Mouse (Mus musculus) lung, postnatal 4 days (tissue): Measurements from ENCODE around the gene Prkar1a.

Experiments used
- DNase-seq, 2 experiments: peaks; one replicate each; pipeline ENCODE4 v3.0.0; 2021

Gene Prkar1a

DNA sequence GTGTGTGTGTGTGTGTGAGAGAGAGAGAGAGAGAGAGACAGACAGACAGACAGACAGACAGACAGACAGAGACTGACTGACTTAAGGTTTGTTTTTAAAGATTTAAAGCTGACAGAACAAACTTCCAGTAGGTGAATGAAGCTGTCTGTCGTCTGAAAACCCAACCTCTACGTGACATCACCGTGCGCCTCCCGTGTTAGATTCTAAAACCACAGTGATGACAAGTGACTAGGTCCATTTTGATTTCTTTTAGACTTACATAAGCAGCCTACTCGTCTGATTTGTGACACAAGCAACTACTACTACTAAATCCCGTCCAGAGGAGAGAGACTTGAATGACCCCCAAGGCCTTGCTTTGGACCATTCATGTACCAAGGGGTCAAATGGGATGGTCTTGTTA, 24.5 kb downstream of the Prkar1a start:
- DNase-seq = no peak

DNA sequence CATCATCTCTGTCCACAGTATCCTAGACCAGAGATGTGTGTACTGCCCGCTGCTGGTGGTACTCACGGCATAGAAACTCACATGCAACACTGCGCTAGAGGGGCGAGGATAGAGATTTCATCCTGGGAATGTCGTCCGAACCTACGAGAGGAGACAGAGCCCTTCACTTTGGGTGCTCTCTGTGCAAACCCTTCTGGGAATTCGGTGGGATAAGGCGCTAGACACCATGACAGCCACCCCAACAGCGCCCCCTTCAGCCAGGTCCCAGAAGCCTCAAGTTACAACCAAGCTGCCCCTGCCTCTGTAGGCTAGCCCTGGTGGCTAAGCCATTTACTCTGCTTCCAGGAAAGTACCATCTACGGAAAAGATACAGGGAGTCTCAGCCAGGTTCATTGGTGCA, 25.3 kb downstream of the Prkar1a start:
- no peak for DNase-seq

DNA sequence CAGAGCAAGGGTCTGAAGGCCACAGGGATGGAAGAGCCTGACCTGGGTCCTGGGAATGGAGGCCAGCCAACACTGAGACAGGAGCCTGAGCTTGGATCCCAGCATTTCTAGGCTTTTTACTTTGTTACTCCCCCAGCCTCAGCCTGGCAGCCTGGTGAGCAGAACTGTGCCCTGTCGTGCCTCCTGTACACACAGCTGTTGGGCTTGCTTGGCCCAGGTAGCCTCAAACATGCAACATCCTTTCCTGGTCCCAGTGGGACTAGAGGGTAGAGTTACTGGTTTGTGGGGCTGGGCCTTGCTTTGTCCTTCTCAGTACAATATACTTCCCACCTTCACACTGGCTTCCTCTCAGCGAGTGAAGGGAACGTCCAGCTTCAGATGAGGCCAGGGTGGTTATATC, 26.0 kb downstream of the Prkar1a start:
- DNase-seq = no peak

DNA sequence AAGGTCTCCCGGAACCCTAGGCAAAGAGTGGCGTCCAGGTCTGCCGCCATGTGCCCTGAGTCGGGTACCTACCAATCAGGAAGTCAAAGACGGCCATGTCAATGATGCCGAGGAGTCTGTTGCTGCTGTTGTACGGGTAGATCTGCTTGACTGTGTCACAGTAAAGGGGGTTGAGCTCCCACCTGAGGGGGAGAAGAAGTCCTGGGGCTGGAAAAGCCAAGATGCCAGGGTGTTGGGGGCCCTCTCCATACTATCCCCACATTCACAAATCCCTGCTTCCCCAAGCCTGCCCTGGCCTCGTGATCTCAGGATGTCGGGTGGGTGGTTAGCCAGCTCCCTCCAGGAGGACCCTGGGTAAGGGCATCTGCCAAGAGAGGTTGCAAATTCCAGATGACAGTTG, 26.6 kb downstream of the Prkar1a start:
- no peak for DNase-seq

DNA sequence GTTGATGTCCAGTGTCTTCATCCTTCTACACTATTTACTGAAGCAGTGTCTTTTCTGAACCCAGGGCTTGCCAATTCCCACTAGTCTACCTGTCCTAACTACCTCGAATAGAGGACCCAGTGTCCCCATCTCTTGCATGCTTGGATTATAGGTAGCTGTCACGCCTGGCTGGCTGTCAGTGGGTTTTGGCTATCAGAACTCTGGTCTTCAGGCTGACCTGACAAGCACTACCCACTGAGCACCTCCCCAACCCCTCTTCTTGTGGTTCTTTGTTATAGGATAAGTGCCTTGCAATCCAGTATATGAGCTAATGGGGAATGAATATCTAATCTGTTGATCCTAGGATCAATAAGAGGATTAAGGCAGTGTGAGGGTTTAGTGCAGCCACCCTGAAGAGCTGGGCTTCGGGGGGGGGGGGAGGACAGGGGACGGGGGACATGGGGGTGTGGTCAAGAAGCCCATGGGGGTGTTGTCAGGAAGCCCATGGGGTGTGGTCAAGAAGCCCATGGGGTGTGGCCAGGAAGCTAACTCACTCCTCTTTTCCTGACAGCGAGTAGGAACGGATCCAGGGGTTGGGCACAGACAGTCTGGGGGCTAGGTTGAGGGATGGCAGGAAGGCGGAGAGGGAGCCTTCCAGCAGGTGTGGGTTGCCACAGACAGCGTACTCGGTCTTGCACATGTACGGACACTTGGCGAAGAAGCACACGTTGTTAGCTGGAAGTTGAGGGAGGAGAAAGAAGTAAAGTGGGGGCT, 27.6 kb downstream of the Prkar1a start:
- peak; percentile 24 to 44 for DNase-seq

DNA sequence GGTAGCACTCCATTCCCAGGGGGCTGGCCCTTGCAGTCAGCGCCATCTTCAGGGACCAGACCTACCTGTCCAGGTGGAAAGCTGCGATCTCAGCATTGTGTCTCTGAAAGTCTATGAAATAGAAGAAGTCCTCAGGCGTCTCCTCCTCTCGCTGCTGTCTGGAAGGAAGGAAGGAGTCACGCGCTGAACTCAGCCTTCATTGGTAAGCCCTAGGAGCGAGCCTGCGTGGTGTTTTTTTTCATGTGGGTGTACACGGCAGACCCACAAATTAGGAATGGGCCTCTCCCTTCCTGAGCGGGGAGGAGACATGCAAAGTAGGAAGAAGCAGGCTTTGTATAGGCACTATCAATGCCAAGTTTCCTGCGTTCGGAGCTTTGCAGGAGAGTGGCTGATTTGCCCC, 29.1 kb downstream of the Prkar1a start:
- DNase-seq = peak in 1 of 2 experiments; percentile 33

DNA sequence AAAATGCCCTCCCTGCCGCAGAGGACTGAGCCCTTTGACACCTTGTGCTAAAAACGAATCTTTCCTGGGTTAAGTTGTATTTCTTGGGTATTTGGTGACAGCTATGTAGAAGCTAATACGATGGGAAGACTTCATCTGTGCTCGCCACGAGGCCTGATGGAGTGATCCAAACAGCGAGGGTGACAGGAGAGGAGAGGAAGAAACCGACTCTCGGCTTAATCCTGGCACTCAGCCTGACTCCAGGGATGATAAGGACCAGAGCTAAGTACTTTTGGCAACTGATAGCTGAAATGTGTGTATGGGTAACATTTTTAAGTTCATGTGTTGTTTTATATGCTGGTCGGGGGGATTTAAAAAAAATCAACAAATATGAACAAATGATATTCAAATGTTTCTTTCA, 31.7 kb downstream of the Prkar1a start:
- DNase-seq = no peak

DNA sequence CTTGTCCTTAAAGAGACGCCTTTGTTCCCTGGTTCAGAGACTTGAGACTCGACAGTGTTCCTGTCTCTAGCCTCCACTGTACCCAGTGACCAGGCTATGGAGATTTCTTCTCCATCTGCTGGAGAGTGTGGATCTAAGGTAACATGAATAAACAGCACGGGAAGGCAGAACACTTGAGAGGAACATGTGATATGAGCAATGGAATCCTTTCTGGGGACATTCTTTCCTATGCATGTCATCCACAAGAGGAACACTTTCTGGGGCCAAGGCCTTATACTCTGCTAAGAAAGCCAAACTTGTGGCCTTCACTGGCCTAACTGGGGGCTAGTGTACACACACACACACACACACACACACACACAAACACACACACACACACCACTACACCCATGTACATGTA, 32.4 kb downstream of the Prkar1a start:
- no peak for DNase-seq

DNA sequence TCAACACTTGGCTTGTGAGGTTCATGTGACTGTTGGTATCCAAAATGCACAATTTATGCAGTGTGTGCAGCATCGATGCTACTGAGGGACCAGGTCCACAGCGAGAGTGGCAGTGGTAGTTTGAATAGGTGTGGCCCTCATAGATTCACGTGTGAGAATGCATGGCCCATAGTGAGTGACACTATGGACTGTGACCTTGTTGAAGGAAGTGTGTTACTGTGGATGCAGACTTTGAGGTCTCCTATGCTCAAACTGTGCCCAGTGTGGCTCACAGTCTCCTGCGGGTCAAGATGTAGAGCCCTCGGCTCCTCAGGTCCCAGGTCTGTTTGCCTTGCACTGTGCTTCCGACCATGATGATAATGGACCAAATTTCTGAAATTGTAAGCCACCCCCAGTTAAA, 33.0 kb downstream of the Prkar1a start:
- no peak for DNase-seq

DNA sequence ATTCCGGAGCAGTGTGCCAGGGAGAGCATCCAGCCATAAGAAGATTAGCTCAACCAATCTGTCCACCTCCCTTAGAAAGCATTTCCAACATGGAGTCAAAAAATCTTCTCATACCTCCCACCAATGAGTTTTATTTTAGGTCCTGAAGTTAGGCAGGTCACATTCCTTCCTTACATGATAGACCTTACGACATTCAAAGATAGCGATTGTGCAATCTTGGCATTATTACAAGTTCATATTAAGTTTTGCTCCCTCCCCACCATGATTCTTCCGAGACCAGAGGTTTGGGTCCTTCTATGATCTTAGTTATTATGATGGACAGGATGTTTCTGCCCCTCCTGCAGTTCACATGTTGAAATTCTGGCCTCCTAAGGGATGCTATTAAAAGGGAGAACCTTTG, 40.3 kb downstream of the Prkar1a start:
- no peak for DNase-seq

DNA sequence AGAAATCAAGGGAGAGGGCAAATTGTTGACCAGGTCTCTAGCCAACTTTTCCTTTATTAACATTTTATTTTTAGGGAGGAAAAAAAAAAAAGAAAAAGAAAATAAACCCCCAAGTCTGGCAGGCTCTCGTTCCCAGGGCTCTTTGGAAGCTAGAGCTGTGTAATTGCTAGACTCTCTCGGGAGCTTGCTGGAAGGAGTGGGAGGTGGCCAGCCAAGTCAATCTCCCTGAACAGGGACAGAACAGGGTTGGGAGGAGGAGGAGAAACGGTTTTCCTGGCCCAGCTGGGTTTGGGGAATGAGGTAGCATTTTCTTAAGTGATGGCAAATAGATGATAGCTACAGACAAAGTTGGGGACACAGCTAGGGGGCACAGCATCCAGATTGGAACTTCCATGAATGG, 43.5 kb downstream of the Prkar1a start:
- no peak for DNase-seq

DNA sequence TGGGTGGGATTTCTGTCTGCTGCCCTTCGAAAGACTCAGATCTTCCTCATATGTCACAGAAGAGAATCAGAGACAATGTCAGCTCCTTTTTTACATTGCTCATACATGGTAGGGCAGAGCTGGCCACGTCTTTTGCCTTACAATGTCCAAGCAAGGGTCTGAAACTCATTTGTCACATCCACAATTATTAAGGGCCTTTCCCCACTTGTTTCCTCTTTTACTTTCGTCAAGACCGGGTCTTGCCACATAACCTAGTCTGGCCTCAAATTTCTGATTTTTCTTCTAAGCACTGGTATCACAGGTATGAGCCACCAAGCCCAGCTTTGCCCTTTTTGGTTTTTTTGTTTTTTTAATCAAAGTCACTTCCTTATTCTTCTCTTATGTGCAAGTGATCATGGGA, 47.3 kb downstream of the Prkar1a start:
- no peak for DNase-seq

DNA sequence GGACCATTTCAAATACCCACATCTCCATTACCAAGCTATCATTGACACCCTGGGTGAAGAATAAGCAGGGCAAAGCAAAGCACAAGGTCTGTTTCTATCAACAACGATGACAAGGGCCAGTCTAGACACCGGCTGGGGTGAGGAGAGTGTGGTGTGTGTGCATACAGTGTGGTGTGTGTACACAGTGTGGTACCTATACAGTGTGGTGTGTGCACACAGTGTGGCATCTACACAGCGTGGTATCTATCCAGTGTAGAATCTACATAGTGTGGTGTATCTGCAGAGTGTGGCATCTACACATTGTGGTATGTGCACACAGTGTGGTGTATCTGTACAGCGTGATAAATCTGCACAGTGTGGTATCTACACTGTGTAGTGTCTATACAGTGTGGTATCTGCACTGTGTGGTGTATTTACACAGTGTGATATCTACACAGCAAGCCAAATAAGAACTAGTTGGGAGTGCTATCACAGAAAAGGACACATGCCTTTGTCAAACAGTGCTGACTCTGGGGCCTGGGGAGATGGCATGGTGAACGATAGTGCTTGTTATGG, 48.0 kb downstream of the Prkar1a start:
- DNase-seq = no peak

DNA sequence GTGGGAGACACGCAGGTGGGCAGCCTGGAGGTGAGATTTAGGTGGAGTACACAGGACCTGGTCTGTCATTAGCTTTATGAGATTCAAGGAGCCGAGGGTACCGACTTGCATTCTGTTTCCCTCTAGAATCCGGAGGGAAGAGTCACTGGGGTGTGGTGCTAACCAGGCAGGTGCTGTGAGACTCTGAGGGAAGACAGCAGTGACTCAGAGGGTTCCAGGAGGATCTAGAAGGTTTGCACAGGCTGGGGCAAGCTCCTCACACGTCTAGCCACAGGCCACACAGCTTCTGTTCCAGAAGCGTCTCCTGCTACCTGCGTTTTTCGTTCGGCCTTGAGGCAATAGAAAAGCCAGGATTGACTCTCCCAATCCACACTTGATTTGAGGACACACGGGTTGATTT, 49.5 kb downstream of the Prkar1a start:
- no peak for DNase-seq

DNA sequence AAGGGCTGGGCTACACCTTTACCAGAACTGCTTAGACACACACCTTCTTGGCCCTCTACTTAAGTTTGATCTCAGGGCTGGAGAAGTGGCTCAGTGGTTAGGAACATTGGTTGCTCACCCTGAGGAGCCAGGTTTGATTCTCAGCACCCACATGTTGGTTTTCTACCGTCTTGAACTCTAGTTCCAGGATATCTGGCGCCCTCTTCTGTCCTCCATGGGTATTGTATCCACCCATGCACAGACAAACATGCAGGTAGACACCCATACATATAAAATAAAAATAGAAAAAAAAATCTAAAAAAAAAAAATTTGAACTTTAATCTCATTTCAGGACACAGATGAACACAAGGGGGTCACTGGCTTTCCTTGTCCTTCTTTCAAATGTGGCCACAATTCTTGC, 50.6 kb downstream of the Prkar1a start:
- no peak for DNase-seq

DNA sequence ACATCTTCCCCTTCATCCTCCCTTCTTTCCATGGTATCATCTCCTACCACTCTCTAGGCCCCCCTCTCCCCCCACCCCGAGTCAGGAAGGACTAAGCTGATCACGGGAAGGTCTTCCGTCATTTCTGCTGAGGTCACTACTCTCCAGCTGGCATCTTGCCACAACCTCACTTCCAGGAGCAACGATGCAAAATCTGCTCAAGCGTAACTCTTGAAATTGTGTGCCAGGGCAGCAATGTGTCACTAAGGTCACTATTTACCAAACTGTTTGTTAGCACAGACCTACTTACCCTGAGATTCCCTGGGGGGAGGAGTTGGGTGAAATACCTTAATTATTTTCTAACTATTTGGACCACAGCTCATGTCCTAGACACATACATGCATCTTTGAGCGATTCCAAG, 51.6 kb downstream of the Prkar1a start:
- peak in 1 of 2 experiments; percentile 43 for DNase-seq

DNA sequence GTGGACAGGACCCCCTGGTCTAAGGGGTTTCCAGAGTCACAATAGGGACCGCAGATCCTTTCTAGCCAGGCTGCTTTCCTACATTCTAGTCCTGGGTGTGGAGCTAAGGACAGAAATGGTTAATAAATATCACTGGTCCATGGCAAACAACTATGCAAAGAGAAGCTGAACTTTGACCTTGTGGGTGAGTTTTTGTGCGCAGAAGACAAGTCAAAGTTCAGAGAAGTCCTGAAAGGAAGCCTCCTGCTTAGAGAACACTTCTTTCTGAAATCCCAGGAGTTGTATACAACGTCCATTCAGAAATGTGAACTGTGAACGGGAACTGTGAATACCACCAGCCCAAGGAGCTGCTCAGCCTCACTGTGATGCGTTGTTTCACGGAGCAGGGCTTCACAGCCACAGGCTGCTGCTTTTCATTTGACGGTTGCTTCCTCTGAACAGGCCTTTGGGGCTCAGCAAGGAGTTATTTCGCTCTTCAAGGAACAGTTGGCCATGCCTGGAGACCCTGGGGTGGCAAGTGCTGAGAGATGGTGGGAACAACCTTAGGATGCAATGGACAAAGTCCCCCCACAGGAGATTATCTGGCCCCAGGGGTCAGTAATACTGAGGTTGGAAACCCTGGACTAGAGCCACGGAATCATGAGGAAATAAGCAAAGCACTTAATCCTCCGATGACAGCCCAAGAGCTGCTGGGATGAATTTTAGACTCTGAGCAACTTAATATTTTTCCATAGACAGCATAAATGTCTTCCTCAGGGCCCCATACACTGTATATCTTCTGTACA, 53.0 kb downstream of the Prkar1a start:
- no peak for DNase-seq

DNA sequence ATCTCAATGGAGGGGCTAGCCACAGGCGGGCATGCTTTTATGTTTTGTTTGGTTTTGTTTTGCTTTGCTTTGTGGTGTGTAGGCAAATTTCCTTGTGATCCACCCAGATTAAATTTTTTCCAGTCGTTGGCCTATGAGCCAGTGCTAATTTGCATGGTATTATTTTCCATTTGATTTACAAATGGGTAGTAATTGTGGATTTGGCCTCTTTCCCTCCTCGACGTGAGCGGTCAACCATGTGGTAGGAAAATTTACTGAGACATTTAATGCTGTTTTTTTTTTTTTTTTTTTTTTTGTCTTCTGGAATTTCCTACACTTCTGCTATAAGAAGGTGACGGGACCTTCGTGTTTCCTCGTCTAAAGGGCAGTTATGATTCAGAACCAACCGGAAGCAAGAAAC, 54.6 kb downstream of the Prkar1a start:
- DNase-seq = no peak

DNA sequence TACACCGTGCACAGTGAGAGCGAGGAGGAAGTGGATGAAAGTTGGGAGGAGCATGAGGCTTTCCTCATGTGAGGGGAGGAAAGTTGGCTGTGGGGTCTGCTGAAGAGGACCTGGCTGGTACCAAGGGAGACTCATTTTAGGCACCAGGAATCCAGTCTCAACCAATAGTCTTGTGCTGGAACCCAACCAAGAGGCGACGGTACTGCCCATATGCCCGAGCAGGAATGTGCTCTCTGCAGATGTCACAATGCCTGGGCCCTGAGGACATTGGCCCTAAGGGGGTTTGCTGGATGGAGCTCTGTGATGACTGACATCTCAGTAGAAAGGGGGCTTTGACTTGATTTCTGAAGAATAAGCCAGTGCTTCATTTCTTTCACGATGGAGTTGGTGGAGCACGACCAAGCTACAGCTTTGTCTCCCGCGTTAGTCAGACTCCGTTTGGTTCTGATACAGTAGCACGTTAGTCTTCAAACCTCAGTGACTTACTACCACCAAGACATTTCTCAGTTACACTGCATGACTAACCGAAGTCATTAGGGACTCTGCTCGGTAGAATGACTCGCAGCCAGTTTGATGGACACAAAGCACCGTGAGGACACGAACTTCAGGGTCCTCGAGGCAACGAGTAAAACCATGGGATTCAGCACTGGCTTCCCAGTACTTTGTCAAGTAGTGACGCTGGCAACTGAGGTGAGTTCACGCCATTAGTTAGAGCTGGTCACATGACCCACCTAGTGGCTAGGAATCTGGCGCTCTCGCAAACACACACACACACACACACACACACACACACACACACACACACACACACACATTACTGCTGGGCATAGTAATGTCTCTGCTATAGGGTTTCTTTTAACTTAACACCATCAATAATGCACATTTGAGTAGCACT, 55.4 kb downstream of the Prkar1a start:
- DNase-seq = no peak

DNA sequence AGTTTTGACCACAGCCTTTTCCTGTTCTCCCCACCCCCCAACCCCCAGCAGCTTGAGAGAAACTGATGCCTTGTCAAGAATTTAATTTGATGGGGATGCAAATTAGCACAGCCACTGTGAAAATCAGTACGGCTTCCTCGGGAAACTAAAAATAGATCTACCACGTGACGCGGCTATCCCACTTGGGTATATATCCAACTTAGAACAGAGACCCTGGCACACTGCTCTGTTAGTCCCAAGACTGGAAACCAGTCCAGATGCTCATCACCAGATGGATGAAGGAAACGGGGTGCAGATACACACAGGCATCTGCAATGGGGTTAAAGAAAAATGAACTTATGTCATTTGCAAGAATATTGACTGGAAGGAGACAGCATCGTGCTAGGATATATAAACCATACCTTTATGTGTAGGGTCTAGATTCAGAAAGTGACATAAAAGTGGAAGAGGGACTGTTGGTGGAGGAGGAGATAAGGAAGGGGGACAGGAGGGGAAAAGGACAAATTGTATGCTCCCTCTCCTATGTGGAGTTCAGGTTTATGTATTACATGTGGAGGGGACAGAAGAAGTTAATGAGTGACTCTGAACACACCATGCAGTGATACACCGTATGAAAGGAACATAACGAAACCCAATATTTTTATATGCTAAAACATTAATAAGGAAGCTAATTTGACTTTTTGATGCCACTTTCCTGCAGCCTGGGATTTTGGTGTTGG, 56.3 kb downstream of the Prkar1a start:
- DNase-seq = no peak

DNA sequence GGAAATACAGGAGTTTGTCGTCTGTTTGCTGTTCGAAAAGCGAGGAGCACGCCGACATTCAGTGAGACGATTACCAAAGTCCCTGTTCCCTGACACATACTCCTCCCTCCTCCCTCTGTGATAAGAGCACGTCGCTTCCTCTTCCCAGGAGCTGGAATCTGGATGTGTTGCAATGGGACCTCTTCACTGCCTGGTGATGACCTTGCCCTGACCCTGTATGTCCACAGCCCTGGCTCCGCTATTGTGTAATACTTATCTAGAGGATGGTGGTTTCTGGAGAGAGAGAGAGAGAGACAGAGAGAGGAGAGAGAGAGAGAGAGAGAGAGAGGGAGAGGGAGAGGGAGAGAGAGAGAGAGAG, 56.8 kb downstream of the Prkar1a start:
- peak in 1 of 2 experiments; percentile 38 for DNase-seq

DNA sequence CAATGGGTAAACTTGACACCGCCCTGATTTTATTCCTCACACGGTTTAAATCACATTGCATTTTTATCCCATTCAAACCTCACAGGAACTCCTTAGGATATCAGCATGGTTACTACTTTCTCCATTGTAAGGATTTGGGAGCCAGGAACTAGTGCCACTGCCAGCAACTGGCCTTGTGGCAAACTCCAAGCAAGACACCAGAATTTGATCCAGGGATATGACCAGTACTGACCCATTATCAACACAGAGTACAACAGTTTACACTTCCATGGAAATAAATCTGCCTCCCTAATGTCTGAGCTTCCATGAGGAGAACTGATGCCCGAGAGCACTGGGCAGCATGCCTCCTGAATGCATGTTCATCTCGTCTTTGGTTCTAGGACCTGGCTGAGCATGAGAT, 57.4 kb downstream of the Prkar1a start:
- DNase-seq = no peak

DNA sequence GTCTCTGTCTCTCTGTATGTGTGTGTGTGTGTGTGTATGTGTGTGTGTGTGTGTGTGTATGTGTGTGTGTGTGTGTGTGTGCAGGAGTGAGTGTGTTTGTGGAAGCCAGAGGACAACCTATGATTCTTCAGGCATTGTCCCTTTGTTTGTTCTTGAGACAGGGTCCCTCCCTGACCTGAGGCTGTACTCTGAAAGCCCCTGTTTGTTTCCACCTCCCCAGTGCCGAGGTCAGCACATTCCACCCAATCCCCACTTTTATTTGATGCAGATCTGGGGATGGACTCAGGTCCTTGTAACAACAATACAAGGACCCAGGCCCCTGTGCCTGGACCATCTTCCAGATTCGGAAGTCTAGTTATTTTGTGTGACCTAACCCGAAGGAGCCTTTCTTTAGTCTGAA, 58.2 kb downstream of the Prkar1a start:
- no peak for DNase-seq
